Mouse (Mus musculus) left cerebral cortex, postnatal 4 days (tissue): ENCODE measurements around the gene Sp7. TPM values are rescaled to one million over a fixed set of nuclear protein-coding genes. Genes with fewer than 3 reads are reported as not detected.
A peak's percentile ranks its signal among the peaks of the same experiment; 100 is the strongest.
"Not testable (repeated sequence)": the region's sequence is repeated elsewhere in the genome, so short reads cannot be mapped to it uniquely, and the experiment has no call there.

Experiments used
- DNase-seq: peaks from one replicate; pipeline ENCODE4 v3.0.0-alpha.2; 2022
- intact Hi-C: fragments of 180-260 bp; cut with DNase I; formaldehyde crosslinking; loops from one replicate; pipeline ENCODE4 v1.15.1; 2025
- total RNA-seq, 2 experiments: library from RNA; stranded (reverse); gene quantifications; 2 replicates each; pipeline ENCODE4 v1.2.3; 2021

Sp7 gene
- total RNA-seq, 2 experiments from 2014 or later = 0.24 to 0.56 TPM

- peak; percentile 96 for DNase-seq
- intact Hi-C loops = no loop called here
These were observed 16.6 kb downstream of the Sp7 start, which contains the start of gene Aaas for GRCm38 (mm10) chr15:102350138-102350941. Gene Aaas (minus strand): TSS chr15:102350771.

GRCm38 (mm10) chr15:102346444-102346843 lies 20.5 kb downstream of the Sp7 start:
- intact Hi-C loops = no loop called here
- no peak for DNase-seq

GRCm38 (mm10) chr15:102344490-102344889 lies 22.5 kb downstream of the Sp7 start:
- no peak for DNase-seq
- intact Hi-C loops = no loop called here

GRCm38 (mm10) chr15:102341580-102341979 lies 25.4 kb downstream of the Sp7 start:
- intact Hi-C loops = no loop called here
- peak; percentile 23 for DNase-seq

GRCm38 (mm10) chr15:102339612-102340011 lies 27.4 kb downstream of the Sp7 start:
- intact Hi-C loops = no loop called here
- DNase-seq = no peak

- DNase-seq = no peak
- intact Hi-C loops = no loop called here
These were observed 30.0 kb downstream of the Sp7 start for GRCm38 (mm10) chr15:102336946-102337345.

GRCm38 (mm10) chr15:102335925-102336324 lies 31.1 kb downstream of the Sp7 start:
- intact Hi-C loops, DNase-seq: not testable (repeated sequence)

GRCm38 (mm10) chr15:102335254-102335653 lies 31.7 kb downstream of the Sp7 start:
- DNase-seq = no peak
- intact Hi-C loops = no loop called here

- DNase-seq = peak; percentile 76
- intact Hi-C loops = no loop called here
These were observed 35.4 kb downstream of the Sp7 start, which contains the start of gene Myg1 for GRCm38 (mm10) chr15:102331610-102332015. Gene Myg1 (plus strand): TSS chr15:102331709.

GRCm38 (mm10) chr15:102326892-102327291 lies 40.1 kb downstream of the Sp7 start:
- DNase-seq = no peak
- intact Hi-C loops = loop anchor here (5.0 kb wide), 1 partner anchor 80 kb away; no protein-coding TSS in a partner anchor

- DNase-seq = peak; percentile 87
- intact Hi-C loops = loop anchor here (5.0 kb wide), 1 partner anchor 79 kb away; no protein-coding TSS in a partner anchor
These were observed 40.9 kb downstream of the Sp7 start, which contains the start of gene Pfdn5 for GRCm38 (mm10) chr15:102326022-102326576. Gene Pfdn5 (plus strand): TSS chr15:102326116.

DNA sequence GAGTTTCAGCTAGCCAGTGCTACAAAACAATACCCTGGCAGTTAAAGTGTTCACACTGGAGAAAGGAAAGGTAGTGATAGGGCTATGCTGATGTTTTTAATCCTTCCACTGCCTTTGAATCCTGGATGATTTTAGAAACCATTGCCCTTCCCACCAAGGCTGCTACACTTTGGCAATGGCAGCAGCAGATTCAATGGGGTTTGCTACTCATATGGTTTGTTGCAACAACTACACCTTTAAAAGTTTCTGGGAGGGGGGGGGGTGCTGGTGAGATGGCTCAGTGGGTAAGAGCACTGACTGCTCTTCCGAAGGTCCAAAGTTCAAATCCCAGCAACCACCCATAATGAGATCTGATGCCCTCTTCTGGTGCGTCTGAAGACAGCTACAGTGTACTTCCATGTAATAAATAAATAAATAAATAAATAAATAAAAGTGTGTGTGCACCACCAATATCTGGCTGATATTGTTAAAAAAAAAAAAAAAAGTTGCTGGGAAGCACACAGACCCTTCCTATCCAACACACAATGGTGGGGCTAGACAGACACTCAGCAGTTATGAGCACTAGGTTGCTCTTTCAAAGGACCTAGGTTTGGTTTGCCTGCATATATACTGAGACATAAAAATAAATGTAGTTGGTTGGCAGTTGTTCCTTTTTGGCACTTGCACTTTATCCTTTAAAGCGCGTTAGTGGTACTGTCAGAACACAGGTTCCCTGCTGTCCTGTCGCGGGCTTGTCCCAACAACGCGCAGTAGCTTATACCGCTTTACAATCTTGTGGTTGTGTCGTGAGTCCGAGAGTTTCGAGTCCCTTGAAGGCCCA lies 42.1 kb downstream of the Sp7 start:
- DNase-seq = no peak
- intact Hi-C loops = loop anchor here (5.0 kb wide), 1 partner anchor 78 kb away; no protein-coding TSS in a partner anchor

DNA sequence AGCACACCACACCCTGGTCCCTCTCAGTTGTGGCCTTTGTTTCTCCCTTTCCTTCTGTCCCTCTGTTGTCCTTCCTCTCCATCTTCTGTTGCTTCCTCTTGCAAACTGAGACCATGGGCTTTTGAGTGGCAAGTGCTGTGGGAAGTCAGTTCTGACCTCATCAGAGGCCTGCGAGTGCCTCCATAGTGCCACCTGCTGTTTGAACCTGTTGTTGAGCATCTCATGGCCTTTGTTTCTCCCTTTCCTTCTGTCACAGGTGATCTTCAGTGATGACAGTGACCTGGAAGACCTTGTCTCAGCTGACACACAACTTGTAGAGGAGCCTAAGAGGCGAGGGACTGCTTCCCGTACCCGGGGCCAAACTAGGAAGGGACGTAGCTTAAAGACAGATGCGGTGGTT lies 50.7 kb downstream of the Sp7 start:
- intact Hi-C loops = no loop called here
- DNase-seq = peak; percentile 39

DNA sequence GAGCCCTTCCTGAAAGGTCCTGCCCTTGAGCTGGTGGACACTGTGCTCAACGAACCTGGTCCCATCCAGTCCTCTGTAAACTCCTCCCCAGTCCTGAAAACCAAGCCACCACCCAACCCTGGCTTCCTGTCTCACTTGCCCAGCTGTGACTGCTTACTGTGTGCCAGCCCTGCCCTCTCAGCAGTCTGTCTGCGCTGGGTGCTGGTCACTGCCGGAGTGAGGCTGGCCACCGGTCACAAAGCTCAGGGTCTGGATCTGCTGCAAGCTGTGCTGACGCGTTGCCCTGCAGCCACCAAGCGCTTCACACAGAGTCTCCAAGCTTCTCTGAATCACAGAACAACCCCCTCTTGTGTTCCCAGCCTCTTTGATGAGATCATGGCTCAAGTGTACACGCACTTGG lies 51.7 kb downstream of the Sp7 start:
- no peak for DNase-seq
- intact Hi-C loops = no loop called here

DNA sequence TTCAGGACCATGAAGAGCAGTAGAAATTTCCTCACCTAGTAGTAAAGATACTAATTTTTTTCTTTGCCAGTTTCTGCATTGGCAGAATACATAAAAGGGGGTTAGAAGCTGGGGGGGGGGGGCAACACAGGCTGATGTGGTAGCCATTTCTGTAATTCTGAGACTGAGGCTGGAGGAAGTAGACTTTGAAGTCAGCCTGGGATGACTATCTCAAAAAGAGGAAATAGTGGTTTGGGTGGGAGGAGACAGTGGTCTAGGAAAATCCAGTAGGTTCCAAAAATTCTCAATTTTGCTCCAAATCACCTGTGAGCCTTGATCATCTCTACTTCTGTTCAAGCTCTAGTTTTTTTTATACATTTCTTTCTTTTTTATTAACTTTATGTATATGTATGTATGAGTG lies 55.5 kb downstream of the Sp7 start:
- intact Hi-C loops = no loop called here

GRCm38 (mm10) chr15:102310074-102310845 lies 56.7 kb downstream of the Sp7 start:
- intact Hi-C loops = no loop called here
- no peak for DNase-seq

More for the DNA sequence above, 55.5 kb downstream of the Sp7 start:
- DNase-seq = no peak

DNA sequence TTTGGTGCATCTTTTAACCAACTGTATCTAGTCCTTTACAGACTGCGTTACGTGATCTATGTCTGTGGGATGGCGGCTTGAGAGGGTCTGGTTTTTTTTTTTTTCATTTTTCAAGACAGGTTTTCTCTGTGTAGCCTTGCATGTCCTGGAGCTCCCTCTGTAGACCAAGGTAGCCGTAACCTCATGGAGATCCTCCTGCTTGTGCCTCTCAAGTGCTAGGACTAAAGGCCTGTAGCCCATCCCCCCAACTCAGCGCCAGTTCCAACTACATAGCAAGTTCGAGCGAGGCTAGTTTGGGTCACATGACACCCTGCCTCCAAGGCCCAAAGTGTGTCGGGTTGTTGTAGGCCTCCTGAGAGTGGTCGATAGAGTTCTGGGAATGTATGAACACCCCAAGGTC lies 58.3 kb downstream of the Sp7 start:
- intact Hi-C loops = no loop called here
- no peak for DNase-seq
